Mouse (Mus musculus) cerebellum, adult 11-12 months (tissue): ENCODE measurements around the gene Adamts3.
A peak's percentile ranks its signal among the peaks of the same experiment; 100 is the strongest.

Experiments
- DNase-seq: peaks from one replicate; pipeline ENCODE4 v3.0.0; 2022

Gene Adamts3

GRCm38 (mm10) chr5:89883051-89883907 is at the start of gene Adamts3:
Gene Adamts3, minus strand, starts transcription at chr5:89883334.
- DNase-seq, result peak; percentile 7

DNA sequence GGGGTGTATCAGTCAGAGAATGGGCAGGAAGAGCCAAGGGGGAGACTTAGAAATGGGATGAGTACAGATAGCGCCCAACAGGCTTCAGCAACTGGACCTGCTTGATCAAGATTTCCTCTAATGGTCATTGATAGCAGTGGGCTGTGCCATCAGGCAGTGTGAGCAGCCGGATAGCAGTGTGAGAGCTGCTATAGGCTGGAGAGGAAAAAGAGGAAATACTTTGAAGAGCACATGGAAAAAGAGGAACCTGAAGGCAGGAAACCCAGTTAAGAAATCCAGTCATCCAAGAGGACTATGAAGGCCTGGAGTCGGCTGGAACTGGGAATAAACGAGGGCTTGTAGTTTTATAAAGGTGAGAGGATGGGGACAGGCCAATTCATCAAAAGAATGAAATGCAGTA is 48.4 kb upstream of the Adamts3 start:
- no peak for DNase-seq

DNA sequence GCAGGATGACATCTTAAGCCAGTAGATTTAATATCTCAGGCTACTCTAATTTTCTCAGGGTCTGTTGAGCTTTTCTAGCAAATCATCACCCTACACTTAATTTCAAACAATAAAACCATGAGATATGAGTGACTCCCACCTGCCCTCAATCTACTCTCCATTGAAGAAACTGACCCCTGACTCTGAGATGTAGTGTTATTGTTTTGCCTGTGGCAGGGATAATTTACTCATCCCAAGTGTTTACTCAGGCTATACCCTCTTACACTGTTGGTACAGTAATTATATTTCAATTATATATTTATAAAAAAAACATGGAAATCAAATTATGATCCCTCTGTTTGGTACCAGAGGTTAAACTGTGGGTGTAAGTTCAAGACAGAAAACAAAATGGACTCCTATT is 29.2 kb upstream of the Adamts3 start:
- no peak for DNase-seq

- no peak for DNase-seq
Measured at GRCm38 (mm10) chr5:89911950-89912349, 28.8 kb upstream of the Adamts3 start.

GRCm38 (mm10) chr5:89911508-89911907 is 28.4 kb upstream of the Adamts3 start:
- DNase-seq, result no peak

- DNase-seq, result no peak
Measured at GRCm38 (mm10) chr5:89906884-89907431, 23.8 kb upstream of the Adamts3 start.

GRCm38 (mm10) chr5:89901026-89901425 is 17.9 kb upstream of the Adamts3 start:
- no peak for DNase-seq

- DNase-seq, result peak; percentile 14
Measured at GRCm38 (mm10) chr5:89897495-89897894, 14.4 kb upstream of the Adamts3 start.

DNA sequence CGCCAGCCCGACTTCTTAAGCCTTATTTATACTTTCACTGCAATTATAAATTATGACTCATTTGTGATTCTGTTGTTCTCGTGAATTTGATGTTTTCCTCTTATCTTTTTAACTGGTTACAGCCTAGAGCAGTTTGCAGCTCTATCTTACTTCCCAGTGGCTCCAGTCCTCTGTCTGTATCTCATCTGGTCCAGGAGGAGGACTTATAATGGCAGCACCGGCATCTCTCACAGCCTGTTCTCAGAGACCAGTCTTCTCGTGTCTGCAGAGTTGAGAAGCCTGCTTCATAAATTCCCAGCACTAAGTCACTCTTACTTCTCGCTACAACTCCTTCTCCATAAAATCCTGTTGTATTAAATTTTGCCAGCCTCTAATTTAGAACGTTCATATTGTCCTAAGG is 12.4 kb upstream of the Adamts3 start:
- DNase-seq, result no peak

- DNase-seq, result no peak
Measured at GRCm38 (mm10) chr5:89884991-89885390, 1.9 kb upstream of the Adamts3 start.

- no peak for DNase-seq
Measured at GRCm38 (mm10) chr5:89883908-89884204, 722 bp upstream of the Adamts3 start.

GRCm38 (mm10) chr5:89882091-89882734 is 921 bp downstream of the Adamts3 start:
- DNase-seq, result peak; percentile 20

DNA sequence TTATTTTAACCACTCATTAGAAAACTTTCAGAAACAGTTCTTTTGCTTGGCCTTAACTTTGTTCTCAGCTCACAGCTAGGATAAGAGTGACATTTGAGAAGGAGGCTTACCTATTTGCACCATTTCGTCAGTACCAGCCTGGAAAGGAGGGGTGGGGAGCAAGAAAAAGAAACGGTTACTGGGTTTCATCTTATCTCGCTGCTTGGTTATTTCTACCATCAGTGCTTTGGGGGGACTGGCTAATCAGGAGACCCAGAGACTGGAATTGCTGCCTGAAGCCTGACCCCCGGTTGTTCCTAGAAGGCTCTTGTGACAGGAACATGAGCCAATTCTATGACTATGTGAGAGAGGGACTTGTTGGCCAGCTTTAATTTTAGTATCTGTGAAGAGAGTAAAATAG is 1.7 kb downstream of the Adamts3 start:
- no peak for DNase-seq

- no peak for DNase-seq
Measured at GRCm38 (mm10) chr5:89878866-89879392, 4.2 kb downstream of the Adamts3 start.

- DNase-seq, result no peak
Measured at GRCm38 (mm10) chr5:89872661-89873060, 10.5 kb downstream of the Adamts3 start.

DNA sequence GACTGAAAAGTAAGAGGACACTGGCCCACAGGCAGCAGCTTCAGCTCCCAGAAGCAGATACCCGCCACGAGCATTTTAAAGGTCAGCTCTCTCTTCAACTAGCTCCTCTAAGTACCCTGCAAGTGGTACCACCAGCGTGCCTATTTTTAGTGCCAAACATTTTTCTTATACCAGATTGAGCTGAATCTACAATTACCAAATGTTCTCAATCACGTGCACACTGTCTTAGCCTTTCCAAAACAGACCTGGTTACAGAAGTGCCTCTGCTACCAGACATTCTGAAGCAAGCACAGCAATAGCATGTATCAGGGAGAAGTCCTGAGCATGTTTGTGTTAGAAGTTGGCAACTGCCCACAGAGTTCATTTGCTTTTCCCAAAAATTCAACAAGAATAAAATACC is 23.5 kb downstream of the Adamts3 start:
- no peak for DNase-seq

- no peak for DNase-seq
Measured at GRCm38 (mm10) chr5:89858837-89859236, 24.3 kb downstream of the Adamts3 start.

DNA sequence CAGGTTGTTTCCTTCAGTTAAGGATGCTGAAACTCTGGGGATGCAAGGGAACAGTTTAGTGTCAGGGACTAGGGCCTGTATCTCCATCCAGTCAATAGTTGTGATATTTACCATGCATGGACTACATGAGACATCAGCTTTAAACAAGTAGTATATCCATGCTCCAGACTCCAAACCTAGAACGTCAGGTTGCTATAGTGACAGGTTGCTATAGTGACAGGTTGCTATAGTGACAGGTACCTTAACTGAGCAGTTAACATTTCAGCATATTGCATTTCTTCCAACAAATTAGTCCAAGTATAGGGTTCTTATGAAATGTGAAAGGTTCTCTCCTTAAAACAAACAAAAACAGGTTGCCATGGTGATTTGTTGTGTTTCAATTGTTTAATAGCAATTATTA is 36.6 kb downstream of the Adamts3 start:
- no peak for DNase-seq

DNA sequence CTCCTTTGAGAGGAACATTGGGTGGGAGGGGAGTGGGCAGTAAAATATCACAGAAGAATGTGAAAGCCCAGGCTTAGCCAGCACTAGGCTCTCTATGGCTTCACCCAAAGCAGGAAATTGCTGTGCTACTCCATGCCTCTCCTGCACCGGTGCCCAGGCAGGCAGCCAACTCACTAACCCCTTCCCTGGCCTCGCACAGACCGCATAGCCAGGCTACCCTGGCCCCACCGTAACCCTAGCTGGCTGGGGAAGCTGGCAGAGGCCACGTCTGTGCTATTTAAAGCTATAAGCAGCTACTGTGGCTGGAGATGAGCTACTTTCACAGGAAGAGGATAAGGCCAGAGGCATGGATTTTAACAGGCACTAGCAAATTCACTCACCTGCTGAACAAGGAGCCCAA is 38.8 kb downstream of the Adamts3 start:
- peak; percentile 8 for DNase-seq

DNA sequence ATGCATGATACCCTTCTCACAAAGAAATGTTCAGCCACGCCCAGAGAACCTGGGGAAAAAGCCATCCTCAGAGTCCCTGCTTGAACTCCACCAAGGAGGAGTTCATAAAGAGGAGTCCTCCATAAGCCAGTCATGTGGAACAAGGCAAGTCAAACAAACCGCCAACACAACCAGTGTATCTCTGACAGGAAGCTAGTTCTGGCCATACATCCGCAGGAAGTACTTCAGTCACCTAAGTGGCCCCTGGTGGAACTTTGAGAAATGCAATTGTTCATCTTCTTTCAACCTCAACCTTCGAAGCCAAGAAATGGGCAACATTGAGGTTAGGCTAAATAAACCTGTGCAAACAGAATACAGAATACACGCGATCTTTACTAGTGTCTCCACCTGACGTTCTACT is 39.7 kb downstream of the Adamts3 start:
- DNase-seq, result no peak

- DNase-seq, result peak; percentile 6
Measured at GRCm38 (mm10) chr5:89839627-89840026, 43.5 kb downstream of the Adamts3 start.

- DNase-seq, result no peak
Measured at GRCm38 (mm10) chr5:89821175-89821574, 62.0 kb downstream of the Adamts3 start.

DNA sequence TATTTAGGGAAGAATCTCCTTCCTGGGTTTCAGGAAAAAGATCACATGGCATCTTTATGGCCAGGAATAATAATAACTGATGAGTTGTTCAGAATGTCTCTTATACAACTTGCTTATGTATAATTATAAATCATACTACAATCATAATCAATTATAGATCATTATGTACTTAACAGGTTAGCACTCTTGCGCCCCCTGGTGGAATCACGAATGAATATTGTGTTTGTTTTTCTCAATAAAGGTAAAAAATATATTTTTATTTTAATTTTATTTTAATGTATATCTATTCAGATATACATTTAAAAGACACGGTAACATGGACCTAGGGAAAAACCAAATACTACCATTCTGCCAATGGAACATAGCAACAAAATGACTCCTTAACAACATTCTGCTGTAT is 63.6 kb downstream of the Adamts3 start:
- DNase-seq, result no peak

GRCm38 (mm10) chr5:89816610-89817009 is 66.5 kb downstream of the Adamts3 start:
- no peak for DNase-seq
